Mouse (Mus musculus) T-cell, adult 2 months (primary cell): ENCODE data around the gene Zc3h6.

ENCODE experiments used
- DNase-seq: peaks from one replicate; pipeline ENCODE4 v3.0.0; 2022; ENCODE audit warnings: low spot score

Gene Zc3h6

GRCm38 (mm10) chr2:129035381-129035780 lies 68.2 kb downstream of the Zc3h6 start:
- no peak for DNase-seq

GRCm38 (mm10) chr2:129038426-129038936 lies 71.3 kb downstream of the Zc3h6 start:
- no peak for DNase-seq

DNA sequence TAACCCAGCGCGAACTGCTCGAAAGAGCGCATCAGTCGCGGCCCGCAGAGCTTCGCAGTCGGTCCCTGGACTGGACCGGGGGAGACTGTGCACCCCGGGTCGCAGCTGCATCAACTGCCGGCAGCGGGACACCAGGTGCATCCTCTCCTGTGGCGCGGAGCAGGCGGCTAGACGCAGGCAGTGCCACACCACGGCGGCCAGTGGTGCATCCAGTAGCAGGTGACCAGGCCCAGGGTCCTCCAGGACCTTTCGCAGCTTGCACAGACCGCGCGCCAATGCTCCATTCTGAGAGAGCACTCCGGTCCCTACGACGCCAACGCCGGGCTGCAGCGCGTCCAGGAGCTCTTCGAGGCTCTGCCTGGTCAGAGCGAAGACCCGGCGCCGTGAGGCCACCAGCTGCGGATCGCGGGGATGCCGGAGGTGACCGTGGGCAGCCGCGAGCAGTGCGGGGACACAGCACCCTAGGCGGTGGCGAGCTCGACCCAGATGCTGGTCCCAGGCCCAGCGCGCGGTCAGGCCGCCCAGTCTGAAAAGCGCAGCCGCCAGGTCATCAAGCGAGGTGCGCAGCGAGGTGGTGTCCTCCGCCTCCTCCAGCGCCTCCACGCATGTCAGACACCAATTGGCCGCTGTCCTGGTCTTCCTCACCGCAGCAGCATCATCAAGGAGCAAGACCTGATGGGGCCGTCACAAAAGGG lies 71.9 kb downstream of the Zc3h6 start:
- DNase-seq, result no peak

DNA sequence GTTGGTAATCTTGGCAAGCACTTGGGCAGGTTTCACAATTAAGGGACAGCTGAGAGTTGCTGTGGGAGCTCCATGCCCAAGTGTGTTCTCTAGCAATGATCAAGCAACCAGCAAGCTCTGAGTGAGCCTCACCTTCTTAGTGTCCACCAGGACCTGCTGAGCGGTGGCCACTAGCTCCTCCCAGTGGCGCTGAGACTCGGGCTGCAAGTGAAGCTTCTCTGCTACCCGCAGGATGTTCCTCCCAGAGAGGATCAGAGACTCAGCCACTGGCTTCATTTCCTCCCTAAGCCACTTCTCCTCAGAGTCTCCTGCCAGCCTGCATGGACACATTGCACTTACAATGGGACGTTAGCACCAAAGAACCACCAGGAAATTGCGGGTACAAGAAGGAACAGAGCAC lies 73.4 kb downstream of the Zc3h6 start:
- no peak for DNase-seq

DNA sequence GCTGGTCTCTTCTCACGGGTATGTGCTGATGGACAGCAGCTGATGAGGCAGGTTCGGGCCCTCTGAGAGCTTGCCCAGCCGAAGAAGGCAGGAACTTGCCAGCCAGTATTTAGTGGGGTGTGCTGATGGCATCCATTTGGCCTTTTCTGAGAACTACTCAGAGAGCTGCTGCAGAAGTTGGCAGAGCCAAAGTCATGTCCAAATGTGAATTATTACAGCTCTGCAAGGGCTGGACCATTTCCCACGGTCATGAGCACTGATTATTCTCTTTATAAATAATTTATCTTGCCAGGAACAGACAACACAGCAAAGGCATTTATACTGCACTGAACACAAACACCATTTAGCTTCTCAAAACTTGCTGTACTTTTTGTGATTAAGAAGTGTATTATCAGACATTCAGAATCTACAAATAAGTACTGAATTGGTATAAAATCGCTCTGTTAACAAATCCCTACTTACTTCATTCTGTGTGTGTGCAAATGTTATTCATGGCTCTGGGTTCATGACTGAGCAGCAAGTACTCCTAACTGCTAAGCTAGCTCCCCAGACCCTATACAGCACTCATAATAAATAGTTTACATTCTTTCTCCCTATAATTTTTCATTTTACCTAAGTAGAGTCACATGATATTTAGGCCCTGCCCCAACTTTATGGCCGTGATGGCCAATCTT lies 79.1 kb downstream of the Zc3h6 start:
- no peak for DNase-seq

DNA sequence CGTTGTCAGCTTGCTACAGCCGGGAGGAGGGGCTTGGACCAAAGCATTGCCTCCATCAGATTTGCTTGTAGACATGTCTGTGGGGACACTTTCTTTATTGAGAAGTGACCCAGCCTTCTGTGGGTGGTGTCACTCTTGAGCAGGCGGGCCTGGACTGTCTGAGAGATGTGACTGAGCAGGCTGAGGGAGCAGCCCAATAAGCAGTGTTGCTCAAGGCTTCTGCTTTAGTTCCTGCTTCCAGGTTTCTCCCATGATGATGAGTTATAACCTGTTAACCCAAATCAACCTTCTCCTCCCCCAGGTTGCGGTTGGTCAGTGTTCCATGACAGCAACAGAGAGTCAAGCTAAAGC lies 79.6 kb downstream of the Zc3h6 start:
- DNase-seq, result no peak

- DNase-seq, result no peak
These were observed 80.6 kb downstream of the Zc3h6 start, which contains the start of gene Vinac1 for GRCm38 (mm10) chr2:129047811-129048210. Gene Vinac1 (minus strand): TSS chr2:129048172.

DNA sequence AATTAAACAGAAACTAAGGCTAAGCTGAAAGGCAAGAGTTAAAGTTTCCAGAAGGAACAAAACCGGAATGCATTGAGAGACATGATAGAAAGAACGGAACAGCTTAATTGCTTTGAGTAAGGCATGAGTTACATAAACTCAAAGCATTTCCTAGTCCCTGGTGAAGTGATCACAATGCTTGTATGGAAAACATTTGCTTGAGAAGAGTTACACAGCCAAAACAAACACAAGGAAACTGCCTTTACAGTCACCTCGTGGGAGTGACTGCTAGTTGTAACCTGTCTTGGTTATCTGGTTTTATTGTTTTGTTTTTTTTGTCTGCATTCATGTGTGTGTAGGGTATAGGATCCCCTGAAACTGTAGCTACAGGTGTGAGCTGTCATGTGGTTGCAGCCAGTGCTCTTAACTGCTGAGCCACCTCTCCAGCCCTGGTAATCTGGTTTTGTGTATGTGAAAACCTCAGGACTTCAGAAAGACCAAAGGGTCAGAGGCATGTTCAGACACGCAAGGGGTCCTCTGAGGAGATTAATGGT lies 85.3 kb downstream of the Zc3h6 start:
- DNase-seq, result no peak

DNA sequence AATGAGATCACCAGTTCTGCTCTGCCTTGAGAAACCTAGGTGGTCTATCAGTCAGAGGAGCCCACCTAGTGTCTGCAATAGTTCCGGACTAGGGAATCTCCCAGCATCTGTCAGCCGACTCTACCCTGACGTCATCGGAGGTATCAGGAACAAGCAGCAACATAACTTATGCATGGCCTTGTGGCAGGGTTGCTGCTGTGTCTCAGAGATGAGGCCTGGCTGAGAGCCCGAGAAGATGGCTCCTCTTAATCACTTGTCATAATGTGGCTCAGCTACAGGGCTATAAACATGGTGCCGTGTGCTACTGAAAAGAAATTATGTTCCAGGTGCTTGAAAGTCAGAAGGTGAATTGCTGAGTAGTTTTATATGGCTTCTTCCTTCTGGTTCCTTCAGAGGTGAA lies 88.5 kb downstream of the Zc3h6 start:
- no peak for DNase-seq

GRCm38 (mm10) chr2:129056597-129056996 lies 89.4 kb downstream of the Zc3h6 start:
- DNase-seq, result peak; percentile 23

DNA sequence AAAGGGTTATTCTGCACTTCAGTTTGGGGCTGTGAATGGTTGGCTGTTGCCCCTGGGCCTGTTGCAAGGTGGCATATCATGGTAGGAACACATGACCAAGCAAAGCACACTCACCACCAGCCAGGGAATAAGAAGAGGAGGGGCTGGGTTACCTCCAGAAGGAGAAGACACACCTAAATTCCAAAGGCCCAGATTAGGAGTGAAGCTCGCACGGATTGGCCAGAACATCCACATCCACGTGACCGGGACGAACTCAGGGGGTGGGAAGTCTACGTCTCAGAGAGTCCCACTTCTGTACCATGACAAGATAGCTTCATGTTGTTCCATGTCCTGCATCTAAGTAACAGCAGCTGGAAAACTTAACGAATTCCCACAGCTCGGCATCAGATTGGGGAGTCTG lies 90.1 kb downstream of the Zc3h6 start:
- DNase-seq, result no peak

GRCm38 (mm10) chr2:129057920-129058361 lies 90.7 kb downstream of the Zc3h6 start:
- no peak for DNase-seq

GRCm38 (mm10) chr2:129061456-129062059 lies 94.4 kb downstream of the Zc3h6 start:
- DNase-seq, result no peak

DNA sequence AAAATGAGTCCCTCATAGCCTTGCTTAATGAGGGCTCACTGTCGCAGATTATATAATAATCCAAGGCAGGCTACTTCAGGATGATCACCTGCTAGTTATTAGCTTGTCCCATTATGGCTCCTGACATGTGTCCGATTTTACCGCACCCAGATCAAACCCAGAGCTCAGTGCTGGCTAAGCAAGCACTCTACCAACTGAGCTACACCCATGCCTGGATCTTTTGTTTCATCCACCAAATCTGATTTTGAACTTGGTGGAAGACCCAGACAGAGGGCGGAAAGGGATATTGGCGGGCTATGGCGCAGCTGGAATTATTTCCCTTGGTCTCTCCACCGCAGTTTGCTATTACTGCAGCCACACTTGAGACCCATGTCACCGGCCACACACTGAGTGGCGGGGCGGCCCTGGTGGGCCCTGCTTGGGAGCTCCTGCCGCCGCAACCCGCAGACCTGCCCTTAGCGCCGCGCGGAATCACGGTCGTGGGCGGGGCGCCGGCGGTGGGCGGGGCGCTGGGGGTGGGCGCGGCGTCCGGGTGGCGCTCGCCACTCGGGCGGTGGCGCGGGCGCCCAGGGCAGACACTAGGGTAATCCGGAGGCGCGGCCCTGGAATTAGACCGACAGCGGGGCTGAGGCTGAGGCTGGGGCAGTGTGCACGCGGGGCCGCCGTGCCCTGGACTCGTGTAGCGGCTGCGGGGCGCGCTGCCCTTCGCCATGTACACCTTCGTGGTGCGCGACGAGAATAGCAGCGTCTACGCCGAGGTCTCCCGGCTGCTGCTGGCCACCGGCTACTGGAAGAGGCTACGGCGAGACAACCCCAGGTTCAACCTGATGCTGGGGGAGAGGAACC lies 98.5 kb downstream of the Zc3h6 start, which contains the start of gene Ttl:
TSS of gene Ttl (plus strand) at position 506 of the 846 bp plus-strand sequence.
- DNase-seq, result peak; percentile 72

DNA sequence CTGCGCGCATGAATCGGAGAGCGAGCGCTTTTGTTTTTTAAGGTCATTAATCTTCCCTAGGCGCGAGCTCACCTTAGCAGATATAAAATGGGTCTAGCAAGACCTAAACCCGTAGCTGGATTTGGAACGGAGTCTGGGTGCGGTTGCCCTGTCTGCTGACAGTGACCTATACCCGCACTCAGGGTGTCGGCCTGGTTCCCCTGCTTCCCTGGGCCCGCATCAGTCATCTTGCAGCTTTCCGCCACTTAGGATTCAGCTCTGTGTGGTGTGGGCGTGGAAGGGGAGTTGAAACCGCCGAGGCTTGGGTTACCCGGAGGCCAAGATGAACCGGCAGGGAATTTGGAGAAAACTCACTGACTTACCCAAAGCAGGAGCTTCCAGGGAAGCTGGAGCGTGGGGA lies 99.1 kb downstream of the Zc3h6 start:
- DNase-seq, result peak; percentile 47
